Mouse (Mus musculus): ENCODE data around the gene Fam83g. TPM values are rescaled to one million over a fixed set of nuclear protein-coding genes. Genes with fewer than 3 reads are reported as not detected.
A peak's percentile ranks its signal among the peaks of the same experiment; 100 is the strongest.

Fam83g gene
- total and polyA plus RNA-seq, 2 experiments = 1.0 to 1.4 TPM

GRCm38 (mm10) chr11:61747161-61747560, 63.3 kb downstream of the Fam83g start:
- WGBS = 59% methylated on average over 3 of the region's 3 CpGs
- no peak for DNase-seq (ENCODE audit: extremely low read depth, low read depth, low spot score)
- H3K4me1 ChIP-seq (ENCODE audit: control insufficient read depth, insufficient read depth, low read length) = no peaks in the 10 kb centered on the region
- H3K27ac ChIP-seq (replicated peaks; ENCODE audit: insufficient read depth, low read depth, low read length) = no peak overlapping the region
- peaks cover 55% of the 10 kb centered on the region for H3K36me3 ChIP-seq (ENCODE audit: control insufficient read depth, insufficient read depth, low read length)
- no peaks in the 10 kb centered on the region for H3K27me3 ChIP-seq (ENCODE audit: control insufficient read depth, insufficient read depth, low read length)
- no peaks in the 10 kb centered on the region for H3K79me2 ChIP-seq (ENCODE audit: control insufficient read depth, insufficient read depth, low read length)
- TF ChIP-seq CTCF (IDR thresholded peaks at IDR 0.05; ENCODE audit: low read depth, low read length) = no peak
- no peak for TF ChIP-seq POLR2A (IDR thresholded peaks at IDR 0.05; ENCODE audit: extremely low read depth, insufficient read depth, low read length)
- no peak overlapping the region for H3K9ac ChIP-seq (ENCODE audit: low read depth, low read length)
- no peak overlapping the region for H3K4me3 ChIP-seq (ENCODE audit: insufficient read depth, low read depth, low read length)

- Histone ChIP-seq H3K4me3 (ENCODE audit: insufficient read depth, low read depth, low read length) (no peak overlapping the region), H3K4me1 (ENCODE audit: control insufficient read depth, insufficient read depth, low read length) (no peaks in the 10 kb centered on the region; the same call in 1 of the 2 replicates), H3K9ac (ENCODE audit: low read depth, low read length) (no peak overlapping the region), H3K79me2 (ENCODE audit: control insufficient read depth, insufficient read depth, low read length) (no peaks in the 10 kb centered on the region; the same call in 1 of the 2 replicates), H3K27ac (replicated peaks; ENCODE audit: insufficient read depth, low read depth, low read length) (no peak overlapping the region), H3K36me3 (ENCODE audit: control insufficient read depth, insufficient read depth, low read length) (peaks cover 47% of the 10 kb centered on the region), H3K27me3 (ENCODE audit: control insufficient read depth, insufficient read depth, low read length) (no peaks in the 10 kb centered on the region)
- DNase-seq (ENCODE audit: extremely low read depth, low read depth, low spot score) = peak; percentile 39
- TF ChIP-seq CTCF (IDR thresholded peaks at IDR 0.05; ENCODE audit: low read depth, low read length) (peak; percentile 52; the same call in 1 of the 2 replicates), POLR2A (IDR thresholded peaks at IDR 0.05; ENCODE audit: extremely low read depth, insufficient read depth, low read length) (no peak)
- WGBS = 83% methylated on average over 5 of the region's 5 CpGs
These were observed 67.7 kb downstream of the Fam83g start for GRCm38 (mm10) chr11:61751612-61752011.

- Histone ChIP-seq H3K27me3 (ENCODE audit: control insufficient read depth, insufficient read depth, low read length) (no peaks in the 10 kb centered on the region), H3K9ac (ENCODE audit: low read depth, low read length) (no peak overlapping the region), H3K4me1 (ENCODE audit: control insufficient read depth, insufficient read depth, low read length) (no peaks in the 10 kb centered on the region; the same call in none of the 2 replicates), H3K4me3 (ENCODE audit: insufficient read depth, low read depth, low read length) (no peak overlapping the region), H3K27ac (replicated peaks; ENCODE audit: insufficient read depth, low read depth, low read length) (no peak overlapping the region), H3K79me2 (ENCODE audit: control insufficient read depth, insufficient read depth, low read length) (peaks cover 6% of the 10 kb centered on the region; the same call in 1 of the 2 replicates), H3K36me3 (ENCODE audit: control insufficient read depth, insufficient read depth, low read length) (peaks cover 21% of the 10 kb centered on the region)
- no peak for TF ChIP-seq CTCF (IDR thresholded peaks at IDR 0.05; ENCODE audit: low read depth, low read length)
- TF ChIP-seq POLR2A (IDR thresholded peaks at IDR 0.05; ENCODE audit: extremely low read depth, insufficient read depth, low read length) = no peak
- DNase-seq (ENCODE audit: extremely low read depth, low read depth, low spot score) = no peak
- 66% methylated on average over 2 of the region's 2 CpGs for WGBS
These were observed 73.3 kb downstream of the Fam83g start for GRCm38 (mm10) chr11:61757151-61757550.

Other genes starting within 250 kb of the Fam83g start
- not detected in 2 replicates for gene Rnf112, start 230.0 kb upstream of the Fam83g start, total RNA-seq (2014; rRNA removed)
- gene Rnf112, start 230.0 kb upstream of the Fam83g start, polyA plus RNA-seq (2012; rRNA removed) = not detected in 2 replicates
- 0.28 and 0.81 TPM in 2 replicates for gene Mfap4, start 198.7 kb upstream of the Fam83g start, total RNA-seq (2014; rRNA removed)
- gene Mfap4, start 198.7 kb upstream of the Fam83g start, polyA plus RNA-seq (2012; rRNA removed) = 4.2 and 6.5 TPM in 2 replicates
- gene Mapk7, start 189.7 kb upstream of the Fam83g start, total RNA-seq (2014; rRNA removed) = 1.2 and 1.4 TPM in 2 replicates
- gene Mapk7, start 189.7 kb upstream of the Fam83g start, polyA plus RNA-seq (2012; rRNA removed) = 1.7 and 4.7 TPM in 2 replicates
- gene B9d1, start 178.9 kb upstream of the Fam83g start, total RNA-seq (2014; rRNA removed) = 1.1 and 1.7 TPM in 2 replicates
- 1.7 and 2.2 TPM in 2 replicates for gene B9d1, start 178.9 kb upstream of the Fam83g start, polyA plus RNA-seq (2012; rRNA removed)
- 5.7 and 6.1 TPM in 2 replicates for gene Epn2, start 104.4 kb upstream of the Fam83g start, total RNA-seq (2014; rRNA removed)
- gene Epn2, start 104.4 kb upstream of the Fam83g start, polyA plus RNA-seq (2012; rRNA removed) = 3.2 and 4.5 TPM in 2 replicates
- 3.8 and 5.0 TPM in 2 replicates for gene Grap, start 30.8 kb upstream of the Fam83g start, total RNA-seq (2014; rRNA removed)
- gene Grap, start 30.8 kb upstream of the Fam83g start, polyA plus RNA-seq (2012; rRNA removed) = 2.8 and 3.4 TPM in 2 replicates
- gene Slc5a10, start 36.7 kb downstream of the Fam83g start, total RNA-seq (2014; rRNA removed) = 0.07 TPM in 1 of 2 replicates, not detected in the other
- gene Slc5a10, start 36.7 kb downstream of the Fam83g start, polyA plus RNA-seq (2012; rRNA removed) = not detected in 2 replicates
- gene Prpsap2, start 78.0 kb downstream of the Fam83g start, total RNA-seq (2014; rRNA removed) = 12.6 and 13.5 TPM in 2 replicates
- gene Prpsap2, start 78.0 kb downstream of the Fam83g start, polyA plus RNA-seq (2012; rRNA removed) = 6.0 and 6.6 TPM in 2 replicates
- 38.4 and 38.8 TPM in 2 replicates for gene Ulk2, start 171.0 kb downstream of the Fam83g start, total RNA-seq (2014; rRNA removed)
- 40.4 and 52.4 TPM in 2 replicates for gene Ulk2, start 171.0 kb downstream of the Fam83g start, polyA plus RNA-seq (2012; rRNA removed)
- 8.7 and 10.2 TPM in 2 replicates for gene Akap10, start 246.2 kb downstream of the Fam83g start, total RNA-seq (2014; rRNA removed)
- gene Akap10, start 246.2 kb downstream of the Fam83g start, polyA plus RNA-seq (2012; rRNA removed) = 3.8 and 4.6 TPM in 2 replicates